In genomic region chr6:90435195-90435618, GRCm38 (mm10) we compare ENCODE assay signal across 9 mouse cellular contexts. TPM values are rescaled to one million over a fixed set of nuclear protein-coding genes. Genes with fewer than 3 reads are reported as not detected.
DNase-seq lines count a peak whose midpoint lies in the region; ATAC-seq and TF ChIP-seq lines count a peak whose summit lies in the region.
"Had no signal": no experiment of that assay in that cellular context is flagged by ENCODE, and none has a peak within 500 bp of the region (broad histone marks: within the 10 kb centered on the region; RNA-seq: fewer than 3 reads in every experiment).

No protein-coding gene starts in this region.

- no peaks in the 10 kb centered on the region for H3K9me3 ChIP-seq in liver, embryonic 15.5 days (replicated peaks)
- no peaks in the 10 kb centered on the region for H3K9me3 ChIP-seq in neural tube, embryonic 13.5 days
- H3K9me3 ChIP-seq: embryonic facial prominence, embryonic 12.5 days had no signal

- no peaks in the 10 kb centered on the region for H3K36me3 ChIP-seq in liver, embryonic 15.5 days (replicated peaks)
- no peaks in the 10 kb centered on the region for H3K36me3 ChIP-seq in neural tube, embryonic 13.5 days
- H3K36me3 ChIP-seq: embryonic facial prominence, embryonic 12.5 days had no signal

- H3K27me3 ChIP-seq in liver, embryonic 15.5 days = no peaks in the 10 kb centered on the region
- 0 out of 2 replicates have a peak, but pooled peaks cover 5% of the 10 kb centered on the region for H3K27me3 ChIP-seq in neural tube, embryonic 13.5 days
- H3K27me3 ChIP-seq: embryonic facial prominence, embryonic 12.5 days had no signal

- H3K4me1 ChIP-seq in bone marrow macrophage, adult 2 months (ENCODE audit: control insufficient read depth, insufficient read depth, low read length) = no peaks in the 10 kb centered on the region
- no peaks in the 10 kb centered on the region for H3K4me1 ChIP-seq in liver, embryonic 15.5 days (replicated peaks)
- 0 out of 2 replicates have a peak, but pooled peaks cover under 1% of the 10 kb centered on the region for H3K4me1 ChIP-seq in neural tube, embryonic 13.5 days (replicated peaks)
- H3K4me1 ChIP-seq: embryonic facial prominence, embryonic 12.5 days had no signal

- no peak overlapping the region for H3K27ac ChIP-seq in bone marrow macrophage, adult 2 months (ENCODE audit: insufficient read depth, low read depth, low read length)
- peak overlapping the region; percentile 63; the same call in 1 of the 2 replicates for H3K27ac ChIP-seq in liver, embryonic 15.5 days (replicated peaks)
- H3K27ac ChIP-seq in neural tube, embryonic 13.5 days (replicated peaks) = no peak overlapping the region
- H3K27ac ChIP-seq: embryonic facial prominence, embryonic 12.5 days had no signal

- no peak overlapping the region for H3K4me3 ChIP-seq in bone marrow macrophage, adult 2 months (ENCODE audit: insufficient read depth, low read length)
- no peak overlapping the region for H3K4me3 ChIP-seq in liver, embryonic 15.5 days (replicated peaks)
- H3K4me3 ChIP-seq in neural tube, embryonic 13.5 days = no peak overlapping the region
- H3K4me3 ChIP-seq: embryonic facial prominence, embryonic 12.5 days had no signal

- TF ChIP-seq CTCF in bone marrow macrophage, adult 2 months (IDR thresholded peaks at IDR 0.05; ENCODE audit: low read depth, low read length) = peak; percentile 47; the same call in 1 of the 2 replicates

- peak; percentile 44 for DNase-seq in fibroblast of lung, adult 2 months (ENCODE audit: low read depth)
- peak; percentile 81 to 88 for DNase-seq in heart, postnatal 14 days
- peak; percentile 91 to 92 for DNase-seq in kidney, postnatal 4 days
- peak; percentile 33 for DNase-seq in testis, postnatal 14 days (ENCODE audit: low spot score)

- no peak overlapping the region for H3K4me2 ChIP-seq in liver, embryonic 15.5 days
- H3K4me2 ChIP-seq in neural tube, embryonic 13.5 days = no peak overlapping the region
- H3K4me2 ChIP-seq: embryonic facial prominence, embryonic 12.5 days had no signal

- H3K9ac ChIP-seq in liver, embryonic 15.5 days = no peak overlapping the region
- no peak overlapping the region for H3K9ac ChIP-seq in neural tube, embryonic 13.5 days
- H3K9ac ChIP-seq: embryonic facial prominence, embryonic 12.5 days had no signal

- intact Hi-C loops in heart, postnatal 14 days (cut with DNase I) = no loop called here

- ATAC-seq in CD4-positive, CD25-positive, alpha-beta regulatory T cell, adult 4 months = peak; percentile 39
- ATAC-seq in liver, embryonic 15.5 days (ENCODE audit: insufficient read depth) = peak; percentile 84
- ATAC-seq in neural tube, embryonic 13.5 days (ENCODE audit: low read depth) = peak; percentile 49

- TF ChIP-seq POLR2A in bone marrow macrophage, adult 2 months (IDR thresholded peaks at IDR 0.05; ENCODE audit: borderline replicate concordance, low read depth, low read length) = no peak

- 10% methylated on average over 11 of the region's 11 CpGs for WGBS in liver, embryonic 15.5 days (ENCODE audit: insufficient replicate concordance)
- WGBS in neural tube, embryonic 13.5 days = 20% methylated on average over 11 of the region's 11 CpGs

RNA-seq across cellular contexts. Expression of gene Cfap100, which starts 6.6 kb away (rescaled TPM):
- not detected for polyA plus RNA-seq in CD4-positive, CD25-positive, alpha-beta regulatory T cell, adult 4 months (2017; shearing (Covaris generic))
- not detected in 2 replicates for polyA plus RNA-seq in bone marrow macrophage, adult 2 months (2012; ENCODE audit: insufficient read depth, insufficient read length, missing spikeins)
- total RNA-seq in heart, postnatal 14 days (2021) = under 1 TPM in 1 of 2 experiments, not detected in 1; 0.14 TPM
- 0.08 TPM in 1 of 2 replicates, not detected in the other for polyA plus RNA-seq in liver, embryonic 15.5 days (2015; fragmentation: Nextera tagmentation; extraction: Ambion mirVana)
- 4.1 and 6.6 TPM in 2 replicates for polyA plus RNA-seq in neural tube, embryonic 13.5 days (2015; fragmentation: Nextera tagmentation; extraction: Ambion mirVana)

RNA-seq across cellular contexts. Expression of gene Klf15, which starts 27.2 kb away (rescaled TPM):
- polyA plus RNA-seq in CD4-positive, CD25-positive, alpha-beta regulatory T cell, adult 4 months (2017; shearing (Covaris generic)) = not detected
- polyA plus RNA-seq in bone marrow macrophage, adult 2 months (2012; ENCODE audit: insufficient read depth, insufficient read length, missing spikeins) = not detected in 2 replicates
- total RNA-seq in heart, postnatal 14 days (2021) = 10 to 100 TPM; 43.5 to 44.3 TPM
- polyA plus RNA-seq in liver, embryonic 15.5 days (2015; fragmentation: Nextera tagmentation; extraction: Ambion mirVana) = 18.4 and 22.4 TPM in 2 replicates
- polyA plus RNA-seq in neural tube, embryonic 13.5 days (2015; fragmentation: Nextera tagmentation; extraction: Ambion mirVana) = 12.3 and 13.9 TPM in 2 replicates

RNA-seq across cellular contexts. Expression of gene Aldh1l1, which starts 51.0 kb away (rescaled TPM):
- polyA plus RNA-seq in CD4-positive, CD25-positive, alpha-beta regulatory T cell, adult 4 months (2017; shearing (Covaris generic)) = 1 to 10 TPM; 1.4 to 5.1 TPM
- 7.8 and 10.5 TPM in 2 replicates for polyA plus RNA-seq in bone marrow macrophage, adult 2 months (2012; ENCODE audit: insufficient read depth, insufficient read length, missing spikeins)
- total RNA-seq in heart, postnatal 14 days (2021) = 1 to 10 TPM in 1 of 2 experiments, under 1 TPM in 1; 0.90 to 2.7 TPM
- polyA plus RNA-seq in liver, embryonic 15.5 days (2015; fragmentation: Nextera tagmentation; extraction: Ambion mirVana) = 32.1 and 39.0 TPM in 2 replicates
- 38.3 and 38.6 TPM in 2 replicates for polyA plus RNA-seq in neural tube, embryonic 13.5 days (2015; fragmentation: Nextera tagmentation; extraction: Ambion mirVana)

Comparison
In these comparisons a context has a peak if more than half of its experiments do, and no peak if none do; other contexts are left out.
1. DNase-seq: peak in every context shown above with its lines; median percentile 92 in kidney, postnatal 4 days; 84 in heart, postnatal 14 days; 44 in fibroblast of lung, adult 2 months; 33 in testis, postnatal 14 days.
2. RNA of gene Klf15, which starts 27.2 kb away (polyA plus RNA-seq): 18.4 to 22.4 TPM in liver, embryonic 15.5 days and 12.3 to 13.9 TPM in neural tube, embryonic 13.5 days; not detected in CD4-positive, CD25-positive, alpha-beta regulatory T cell, adult 4 months and not detected in bone marrow macrophage, adult 2 months; every median in the first group is over 10 times any median in the second.
3. Peak in every context shown above with its lines, with median percentiles within 50 percentile points of each other: ATAC-seq.